Mouse (Mus musculus): Measurements from ENCODE around the gene 4930486L24Rik. TPM values are rescaled to one million over a fixed set of nuclear protein-coding genes. Genes with fewer than 3 reads are reported as not detected.

The 4930486L24Rik gene
- total and polyA plus RNA-seq, 3 experiments: not detected

- Histone ChIP-seq H3K79me2 (ENCODE audit: control insufficient read depth, insufficient read depth, low read length, poor library complexity) (no peaks in the 10 kb centered on the region), H3K4me3 (ENCODE audit: control insufficient read depth in 1 of 2, insufficient read depth in 1 of 2, low read depth in 2 of 2, low read length in 2 of 2) (no peak overlapping the region), H3K27me3 (ENCODE audit: control insufficient read depth in 1 of 2, insufficient read depth in 2 of 2, low read length in 2 of 2) (no peaks in the 10 kb centered on the region), H3K27ac (ENCODE audit: control insufficient read depth, low read depth, low read length) (no peak overlapping the region), H3K9ac (ENCODE audit: control insufficient read depth, low read depth, low read length, poor library complexity, severe bottlenecking) (no peak overlapping the region), H3K4me1 (ENCODE audit: control insufficient read depth in 1 of 2, insufficient read depth in 2 of 2, low read length in 2 of 2) (no peaks in the 10 kb centered on the region), H3K36me3 (ENCODE audit: control insufficient read depth in 1 of 2, insufficient read depth in 2 of 2, low read length in 2 of 2) (no peaks in the 10 kb centered on the region), H3K9me3 (replicated peaks; ENCODE audit: insufficient read depth, low read length) (no peaks in the 10 kb centered on the region)
- TF ChIP-seq SMC3 (IDR thresholded peaks at IDR 0.05; ENCODE audit: low read depth, low read length) (no peak), CTCF (IDR thresholded peaks at IDR 0.05 in 2 of 3, conservative IDR thresholded peaks at IDR 0.05 in 1 of 3; ENCODE audit: control insufficient read depth in 1 of 3, insufficient read depth in 1 of 3, low read depth in 2 of 3, low read length in 3 of 3, poor library complexity in 1 of 3, severe bottlenecking in 1 of 3) (no peak)
- no peak for DNase-seq (ENCODE audit: low read depth, low spot score)
Measured at GRCm38 (mm10) chr13:60848241-60849120, 15.8 kb downstream of the 4930486L24Rik start.

- no peak for TF ChIP-seq UBTF (IDR thresholded peaks at IDR 0.05; ENCODE audit: borderline replicate concordance, insufficient read depth, low read depth, low read length)
- no peak for TF ChIP-seq TCF12 (IDR thresholded peaks at IDR 0.05; ENCODE audit: low read depth, low read length)
- TF ChIP-seq MYC (IDR thresholded peaks at IDR 0.05; ENCODE audit: low read depth, low read length): no peak
- no peak for TF ChIP-seq MAFK (IDR thresholded peaks at IDR 0.05; ENCODE audit: borderline replicate concordance, low read depth, low read length)
- TF ChIP-seq TAL1 (IDR thresholded peaks at IDR 0.05; ENCODE audit: low read length): no peak
- no peak for TF ChIP-seq SIN3A (IDR thresholded peaks at IDR 0.05; ENCODE audit: low read length)
- no peak for TF ChIP-seq POLR2A (IDR thresholded peaks at IDR 0.05; ENCODE audit: control insufficient read depth in 1 of 2, insufficient read depth in 1 of 2, low read depth in 1 of 2, low read length in 2 of 2, poor library complexity in 1 of 2)
- no peak for TF ChIP-seq RCOR1 (IDR thresholded peaks at IDR 0.05; ENCODE audit: low read depth, low read length)
- no peak for TF ChIP-seq SMC3 (IDR thresholded peaks at IDR 0.05; ENCODE audit: low read depth, low read length)
- TF ChIP-seq ZMIZ1 (IDR thresholded peaks at IDR 0.05; ENCODE audit: low read depth, low read length): no peak
- TF ChIP-seq GATA1 (IDR thresholded peaks at IDR 0.05; ENCODE audit: low read depth, low read length): no peak
- TF ChIP-seq GABPA (IDR thresholded peaks at IDR 0.05; ENCODE audit: low read depth, low read length): no peak
- TF ChIP-seq POLR2AphosphoS2 (IDR thresholded peaks at IDR 0.05; ENCODE audit: low read length): no peak
- H3K27ac ChIP-seq (ENCODE audit: control insufficient read depth, low read depth, low read length): no peak overlapping the region
- no peaks in the 10 kb centered on the region for H3K79me2 ChIP-seq (ENCODE audit: control insufficient read depth, insufficient read depth, low read length, poor library complexity)
Measured at GRCm38 (mm10) chr13:60843153-60843552, 21.1 kb downstream of the 4930486L24Rik start.

DNA sequence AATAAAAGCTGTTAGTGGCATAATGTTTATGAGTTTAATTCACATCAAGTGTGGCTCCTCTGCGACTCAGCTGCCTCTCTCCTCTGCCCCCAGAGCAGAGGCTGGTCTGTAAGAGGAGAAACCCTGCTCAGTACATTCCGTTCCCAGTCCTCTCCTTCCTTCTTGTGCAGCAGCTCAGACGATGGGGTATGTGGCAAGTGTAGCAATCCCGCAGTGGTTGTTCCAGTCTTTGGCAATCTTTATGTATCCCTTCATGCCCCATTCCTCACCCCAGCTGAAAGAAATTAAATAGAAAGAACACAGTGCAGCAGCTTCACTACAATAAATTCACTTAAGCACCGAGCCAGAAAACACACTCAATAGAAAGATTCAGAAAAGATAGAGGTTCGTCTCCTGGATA is 21.6 kb downstream of the 4930486L24Rik start:
- Histone ChIP-seq H3K79me2 (ENCODE audit: control insufficient read depth, insufficient read depth, low read length, poor library complexity) (no peaks in the 10 kb centered on the region), H3K4me3 (ENCODE audit: control insufficient read depth in 1 of 2, insufficient read depth in 1 of 2, low read depth in 2 of 2, low read length in 2 of 2) (no peak overlapping the region), H3K9ac (ENCODE audit: control insufficient read depth, low read depth, low read length, poor library complexity, severe bottlenecking) (no peak overlapping the region), H3K36me3 (ENCODE audit: control insufficient read depth in 1 of 2, insufficient read depth in 2 of 2, low read length in 2 of 2) (no peaks in the 10 kb centered on the region), H3K4me1 (ENCODE audit: control insufficient read depth in 1 of 2, insufficient read depth in 2 of 2, low read length in 2 of 2) (no peaks in the 10 kb centered on the region), H3K27ac (ENCODE audit: control insufficient read depth, low read depth, low read length) (no peak overlapping the region), H3K9me3 (replicated peaks; ENCODE audit: insufficient read depth, low read length) (no peaks in the 10 kb centered on the region), H3K27me3 (ENCODE audit: control insufficient read depth in 1 of 2, insufficient read depth in 2 of 2, low read length in 2 of 2) (no peaks in the 10 kb centered on the region)
- no peak for DNase-seq (ENCODE audit: low read depth, low spot score)
- TF ChIP-seq MYB (IDR thresholded peaks at IDR 0.05; ENCODE audit: low read depth, low read length) (no peak), MXI1 (IDR thresholded peaks at IDR 0.05; ENCODE audit: low read depth, low read length) (no peak), ZC3H11A (IDR thresholded peaks at IDR 0.05; ENCODE audit: low read depth, low read length) (no peak), GABPA (IDR thresholded peaks at IDR 0.05; ENCODE audit: low read depth, low read length) (no peak), SMC3 (IDR thresholded peaks at IDR 0.05; ENCODE audit: low read depth, low read length) (no peak), KAT2A (conservative IDR thresholded peaks at IDR 0.05; ENCODE audit: low read depth, low read length) (no peak), ZMIZ1 (IDR thresholded peaks at IDR 0.05; ENCODE audit: low read depth, low read length) (no peak), ZKSCAN1 (IDR thresholded peaks at IDR 0.05; ENCODE audit: low read depth, low read length) (no peak), POLR2AphosphoS5 (IDR thresholded peaks at IDR 0.05; ENCODE audit: borderline replicate concordance, low read depth, low read length) (no peak), MEF2A (IDR thresholded peaks at IDR 0.05; ENCODE audit: extremely low read depth, insufficient replicate concordance, low read depth, low read length, poor library complexity, severe bottlenecking) (no peak), SIN3A (IDR thresholded peaks at IDR 0.05; ENCODE audit: low read length) (no peak), EP300 (IDR thresholded peaks at IDR 0.05; ENCODE audit: low read depth in 1 of 2, low read length in 2 of 2) (no peak), NRF1 (IDR thresholded peaks at IDR 0.05; ENCODE audit: insufficient read depth, low read depth, low read length, poor library complexity, severe bottlenecking) (no peak), TAL1 (IDR thresholded peaks at IDR 0.05; ENCODE audit: low read length) (no peak)

More at GRCm38 (mm10) chr13:60843153-60843552, 21.1 kb downstream of the 4930486L24Rik start:
- no peaks in the 10 kb centered on the region for H3K27me3 ChIP-seq (ENCODE audit: control insufficient read depth in 1 of 2, insufficient read depth in 2 of 2, low read length in 2 of 2)
- no peak for DNase-seq (ENCODE audit: low read depth, low spot score)
- H3K4me1 ChIP-seq (ENCODE audit: control insufficient read depth in 1 of 2, insufficient read depth in 2 of 2, low read length in 2 of 2): no peaks in the 10 kb centered on the region
- no peak overlapping the region for H3K4me3 ChIP-seq (ENCODE audit: control insufficient read depth in 1 of 2, insufficient read depth in 1 of 2, low read depth in 2 of 2, low read length in 2 of 2)
- H3K36me3 ChIP-seq (ENCODE audit: control insufficient read depth in 1 of 2, insufficient read depth in 2 of 2, low read length in 2 of 2): no peaks in the 10 kb centered on the region
- H3K9ac ChIP-seq (ENCODE audit: control insufficient read depth, low read depth, low read length, poor library complexity, severe bottlenecking): no peak overlapping the region
- H3K9me3 ChIP-seq (replicated peaks; ENCODE audit: insufficient read depth, low read length): no peaks in the 10 kb centered on the region
